Mouse (Mus musculus): ENCODE results near the gene Cotl1. TPM values are rescaled to one million over a fixed set of nuclear protein-coding genes. Genes with fewer than 3 reads are reported as not detected.
A peak's percentile ranks its signal among the peaks of the same experiment; 100 is the strongest.

The Cotl1 gene
- total RNA-seq, 2 experiments from 2014 or later, result 24.4 to 30.4 TPM

- ATAC-seq (replicated peaks; ENCODE audit: low FRiP score, low TSS enrichment, poor library complexity, severe bottlenecking), result no peak
Measured at GRCm38 (mm10) chr8:119824100-119824499, 16.2 kb downstream of the Cotl1 start.

GRCm38 (mm10) chr8:119823278-119823677 is 17.1 kb downstream of the Cotl1 start:
- ATAC-seq (replicated peaks; ENCODE audit: low FRiP score, low TSS enrichment, poor library complexity, severe bottlenecking), result no peak

- ATAC-seq (replicated peaks; ENCODE audit: low FRiP score, low TSS enrichment, poor library complexity, severe bottlenecking), result no peak
Measured at GRCm38 (mm10) chr8:119821691-119822090, 18.7 kb downstream of the Cotl1 start.

- no peak for ATAC-seq (replicated peaks; ENCODE audit: low FRiP score, low TSS enrichment, poor library complexity, severe bottlenecking)
Measured at GRCm38 (mm10) chr8:119819976-119820375, 20.4 kb downstream of the Cotl1 start.

GRCm38 (mm10) chr8:119819316-119819715 is 21.0 kb downstream of the Cotl1 start:
- no peak for ATAC-seq (replicated peaks; ENCODE audit: low FRiP score, low TSS enrichment, poor library complexity, severe bottlenecking)

- no peak for ATAC-seq (replicated peaks; ENCODE audit: low FRiP score, low TSS enrichment, poor library complexity, severe bottlenecking)
Measured at GRCm38 (mm10) chr8:119817446-119817845, 22.9 kb downstream of the Cotl1 start.

GRCm38 (mm10) chr8:119816219-119816618 is 24.1 kb downstream of the Cotl1 start:
- ATAC-seq (replicated peaks; ENCODE audit: low FRiP score, low TSS enrichment, poor library complexity, severe bottlenecking), result no peak

GRCm38 (mm10) chr8:119812650-119813431 is 27.5 kb downstream of the Cotl1 start:
- peak; percentile 21; the same call in 1 of the 2 replicates for ATAC-seq (replicated peaks; ENCODE audit: low FRiP score, low TSS enrichment, poor library complexity, severe bottlenecking)

GRCm38 (mm10) chr8:119811925-119812324 is 28.4 kb downstream of the Cotl1 start:
- no peak for ATAC-seq (replicated peaks; ENCODE audit: low FRiP score, low TSS enrichment, poor library complexity, severe bottlenecking)

- no peak for ATAC-seq (replicated peaks; ENCODE audit: low FRiP score, low TSS enrichment, poor library complexity, severe bottlenecking)
Measured at GRCm38 (mm10) chr8:119810953-119811499, 29.3 kb downstream of the Cotl1 start.

GRCm38 (mm10) chr8:119810127-119810868 is 30.0 kb downstream of the Cotl1 start:
- no peak for ATAC-seq (replicated peaks; ENCODE audit: low FRiP score, low TSS enrichment, poor library complexity, severe bottlenecking)

GRCm38 (mm10) chr8:119809620-119810019 is 30.7 kb downstream of the Cotl1 start:
- no peak for ATAC-seq (replicated peaks; ENCODE audit: low FRiP score, low TSS enrichment, poor library complexity, severe bottlenecking)

- ATAC-seq (replicated peaks; ENCODE audit: low FRiP score, low TSS enrichment, poor library complexity, severe bottlenecking), result 0 out of 2 replicates have a peak, but pooled peaks have one; percentile 31
Measured at GRCm38 (mm10) chr8:119807687-119808086, 32.7 kb downstream of the Cotl1 start.

GRCm38 (mm10) chr8:119806422-119807263 is 33.7 kb downstream of the Cotl1 start:
- 0 out of 2 replicates have a peak, but pooled peaks have one; percentile 10 for ATAC-seq (replicated peaks; ENCODE audit: low FRiP score, low TSS enrichment, poor library complexity, severe bottlenecking)

GRCm38 (mm10) chr8:119805275-119805674 is 35.1 kb downstream of the Cotl1 start:
- ATAC-seq (replicated peaks; ENCODE audit: low FRiP score, low TSS enrichment, poor library complexity, severe bottlenecking), result no peak

GRCm38 (mm10) chr8:119802592-119802991 is 37.8 kb downstream of the Cotl1 start:
- ATAC-seq (replicated peaks; ENCODE audit: low FRiP score, low TSS enrichment, poor library complexity, severe bottlenecking), result no peak

GRCm38 (mm10) chr8:119801168-119801567 is 39.2 kb downstream of the Cotl1 start:
- ATAC-seq (replicated peaks; ENCODE audit: low FRiP score, low TSS enrichment, poor library complexity, severe bottlenecking), result no peak

- no peak for ATAC-seq (replicated peaks; ENCODE audit: low FRiP score, low TSS enrichment, poor library complexity, severe bottlenecking)
Measured at GRCm38 (mm10) chr8:119798965-119799264, 41.4 kb downstream of the Cotl1 start.

GRCm38 (mm10) chr8:119798170-119798964 is 42.0 kb downstream of the Cotl1 start:
- ATAC-seq (replicated peaks; ENCODE audit: low FRiP score, low TSS enrichment, poor library complexity, severe bottlenecking), result peak; percentile 74

All from megakaryocyte-erythroid progenitor cell, adult 5-6 weeks (primary cell).